Mouse (Mus musculus) brain, embryonic 14.5 days (tissue): ENCODE data around the gene Rb1.

ENCODE experiments used
- CTCF ChIP-seq: fragments of 200-500 bp; IDR thresholded peaks from 2 replicates; pipeline ENCODE4 v1.5.1; 2012; ENCODE audit warnings: inconsistent platforms, mild to moderate bottlenecking, moderate library complexity, borderline replicate concordance; ENCODE audit not compliant: insufficient read depth, insufficient read length; ENCODE audit errors: extremely low read depth
- POLR2A ChIP-seq: fragments of 200-500 bp; IDR thresholded peaks from 2 replicates; pipeline ENCODE4 v1.6.1; 2012; ENCODE audit warnings: mild to moderate bottlenecking, inconsistent platforms, borderline replicate concordance; ENCODE audit not compliant: poor library complexity, insufficient read depth, insufficient read length, severe bottlenecking; ENCODE audit errors: extremely low read depth

DNA sequence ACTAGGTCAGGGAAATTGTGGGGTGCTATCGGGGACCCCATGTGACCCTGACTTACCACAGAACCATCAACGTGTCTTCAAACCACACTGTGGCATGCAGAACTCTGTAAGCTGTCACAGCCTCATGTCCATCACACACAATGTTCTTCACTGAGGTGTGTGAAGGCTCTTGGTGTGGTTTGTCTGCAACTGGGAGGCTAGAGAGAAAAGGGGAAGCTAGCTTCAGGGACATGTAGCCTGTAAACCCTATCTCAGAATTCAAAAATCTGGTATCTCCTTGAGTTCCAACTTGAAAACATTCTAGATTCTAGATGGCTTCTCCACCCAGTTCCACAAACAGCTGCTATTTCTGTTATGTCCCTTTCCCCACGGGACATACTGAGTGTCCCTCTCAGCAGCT is 14.0 kb upstream of the Rb1 start:
- TF ChIP-seq POLR2A, result no peak
- no peak for TF ChIP-seq CTCF
